Mouse (Mus musculus) CD4-positive helper T cell, adult 2 months (primary cell): Measurements from ENCODE around the gene Cldn14.
"Not testable (repeated sequence)": the region's sequence is repeated elsewhere in the genome, so short reads cannot be mapped to it uniquely, and the experiment has no call there.

ENCODE experiments used
- DNase-seq: peaks from one replicate; pipeline ENCODE4 v3.0.0-alpha.2; 2012; ENCODE audit warnings: low read depth, missing footprints, low spot score

The Cldn14 gene

GRCm38 (mm10) chr16:94008737-94009136, at the start of gene Cldn14:
Gene Cldn14 (minus strand): TSS chr16:94008837.
- DNase-seq, result no peak

- no peak for DNase-seq
Measured at GRCm38 (mm10) chr16:94055576-94055975, 46.9 kb upstream of the Cldn14 start.

- no peak for DNase-seq
Measured at GRCm38 (mm10) chr16:94055176-94055575, 46.5 kb upstream of the Cldn14 start.

GRCm38 (mm10) chr16:94050368-94050767, 41.7 kb upstream of the Cldn14 start:
- no peak for DNase-seq

GRCm38 (mm10) chr16:94044996-94045395, 36.4 kb upstream of the Cldn14 start:
- no peak for DNase-seq

- no peak for DNase-seq
Measured at GRCm38 (mm10) chr16:94043797-94044196, 35.2 kb upstream of the Cldn14 start.

- no peak for DNase-seq
Measured at GRCm38 (mm10) chr16:94041065-94041712, 32.6 kb upstream of the Cldn14 start.

- DNase-seq, result no peak
Measured at GRCm38 (mm10) chr16:94040485-94040884, 31.8 kb upstream of the Cldn14 start.

GRCm38 (mm10) chr16:94038986-94039341, 30.3 kb upstream of the Cldn14 start:
- DNase-seq, result no peak

- DNase-seq, result peak; percentile 55
Measured at GRCm38 (mm10) chr16:94038272-94038985, 29.8 kb upstream of the Cldn14 start.

- no peak for DNase-seq
Measured at GRCm38 (mm10) chr16:94037280-94037679, 28.6 kb upstream of the Cldn14 start.

GRCm38 (mm10) chr16:94034152-94034551, 25.5 kb upstream of the Cldn14 start:
- no peak for DNase-seq

GRCm38 (mm10) chr16:94032270-94032669, 23.6 kb upstream of the Cldn14 start:
- DNase-seq, result no peak

- no peak for DNase-seq
Measured at GRCm38 (mm10) chr16:94023352-94024280, 15.0 kb upstream of the Cldn14 start.

- DNase-seq, result not testable (repeated sequence)
Measured at GRCm38 (mm10) chr16:94019725-94020124, 11.1 kb upstream of the Cldn14 start.

- no peak for DNase-seq
Measured at GRCm38 (mm10) chr16:94017953-94018352, 9.3 kb upstream of the Cldn14 start.

- no peak for DNase-seq
Measured at GRCm38 (mm10) chr16:94014489-94015096, 6.0 kb upstream of the Cldn14 start.

- not testable (repeated sequence) for DNase-seq
Measured at GRCm38 (mm10) chr16:94013328-94014086, 4.9 kb upstream of the Cldn14 start.

- no peak for DNase-seq
Measured at GRCm38 (mm10) chr16:94011224-94011623, 2.6 kb upstream of the Cldn14 start.

- DNase-seq, result no peak
Measured at GRCm38 (mm10) chr16:94010633-94011032, 2.0 kb upstream of the Cldn14 start.

GRCm38 (mm10) chr16:94010156-94010555, 1.5 kb upstream of the Cldn14 start:
- DNase-seq, result no peak
